Mouse (Mus musculus) heart, postnatal 0 days (tissue): ENCODE data around the gene Tmx2.

Experiments
- CTCF ChIP-seq: IDR thresholded peaks from 2 replicates; pipeline ENCODE4 v1.5.1; 2016; ENCODE audit warnings: antibody characterized with exemption, control low read depth, low read depth
- EP300 ChIP-seq: IDR thresholded peaks from 2 replicates; pipeline ENCODE4 v1.6.1; 2016; ENCODE audit warnings: antibody characterized with exemption, low read depth

- TF ChIP-seq CTCF = no peak
- no peak for TF ChIP-seq EP300
Measured at GRCm38 (mm10) chr2:84655864-84656263, 23.1 kb downstream of the Tmx2 start.
